Mouse (Mus musculus): ENCODE results near the gene Dpf2. TPM values are rescaled to one million over a fixed set of nuclear protein-coding genes. Genes with fewer than 3 reads are reported as not detected.

Gene Dpf2
- total RNA-seq (2012; rRNA removed) (34.4 and 36.7 TPM in 2 replicates), total RNA-seq (2014; rRNA removed) (21.9 and 25.0 TPM in 2 replicates), polyA plus RNA-seq (2012; ENCODE audit: insufficient read length, low read depth) (106 and 115 TPM in 2 replicates)

DNA sequence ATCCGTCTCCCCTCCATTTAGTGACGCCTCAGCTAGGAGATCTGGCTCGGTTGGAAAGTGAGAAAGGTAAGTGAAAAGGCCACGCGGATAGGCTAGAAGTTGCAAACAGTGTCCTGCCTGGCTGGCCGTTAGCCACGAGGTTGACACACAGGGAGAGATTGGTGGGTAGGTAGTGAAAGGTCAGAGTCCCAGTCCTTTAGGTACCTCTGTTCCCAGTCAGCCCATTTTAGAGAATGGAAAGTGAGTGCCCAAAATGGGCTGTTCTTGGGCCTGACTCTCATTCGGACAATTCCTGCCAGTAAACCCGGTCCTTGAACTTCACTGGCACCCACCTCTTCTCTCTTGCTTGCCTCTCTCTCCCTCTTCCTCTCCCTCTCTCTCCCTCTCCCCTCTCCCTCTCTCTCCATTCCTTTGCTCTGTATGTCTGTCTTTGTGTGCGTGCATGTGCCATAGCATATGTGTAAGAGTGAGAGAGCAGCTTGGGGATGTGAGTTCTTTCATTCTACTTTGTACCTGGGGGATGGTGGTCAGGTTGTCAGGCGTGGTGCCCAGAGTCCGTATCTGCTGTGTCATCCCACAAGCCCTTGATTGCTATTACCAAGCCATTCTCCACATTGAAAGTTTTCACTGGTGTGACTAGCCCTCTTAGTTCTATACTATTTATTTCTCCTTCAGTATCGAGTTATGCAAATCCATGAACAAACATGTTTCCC lies at the start of gene Dpf2:
TSS of gene Dpf2 (minus strand) at position 4 of the 713 bp plus-strand sequence.
- peaks cover 45% of the 10 kb centered on the region for H3K79me2 ChIP-seq (replicated peaks; ENCODE audit: control insufficient read depth, extremely low read depth, insufficient read depth, poor library complexity, severe bottlenecking)
- dilution Hi-C loops (cut with MboI; ENCODE audit: extremely low pct_ligation_motif_present, extremely low pct_unique_long_range_greater_than_20kb, low sequenced_read_pairs) (no loop called here), in situ Hi-C loops (cut with MboI; ENCODE audit: low pct_ligation_motif_present, low pct_unique_long_range_greater_than_20kb, low sequenced_read_pairs) (no loop called here)
- H3K36me3 ChIP-seq (replicated peaks in 1 of 2; ENCODE audit: control insufficient read depth in 1 of 2, insufficient read depth in 1 of 2, low read length in 1 of 2) = peaks cover 13 to 45% of the 10 kb centered on the region in 2 experiments
- peaks cover 11 to 40% of the 10 kb centered on the region in 2 experiments for H3K4me1 ChIP-seq (ENCODE audit: control insufficient read depth in 1 of 2, insufficient read depth in 2 of 2)
- H3K4me3 ChIP-seq (replicated peaks in 1 of 3; ENCODE audit: low read depth in 2 of 3, low read length in 2 of 3, poor library complexity in 1 of 3) = peak within 1 kb of the TSS; percentile 90 to 100 (median 93)
- no peaks in the 10 kb centered on the region for H3K27me3 ChIP-seq (replicated peaks)
- H3K9me3 ChIP-seq (replicated peaks; ENCODE audit: low read length) = no peaks in the 10 kb centered on the region
- H3K27ac ChIP-seq (ENCODE audit: insufficient read depth, low read depth) = peak within 1 kb of the TSS; percentile 47
- TF ChIP-seq MAFK (IDR thresholded peaks at IDR 0.05; ENCODE audit: insufficient replicate concordance, low read length) (peak; percentile 39; the same call in 1 of the 2 replicates), MEF2A (IDR thresholded peaks at IDR 0.05; ENCODE audit: borderline replicate concordance, low read depth, low read length) (no peak), NRF1 (IDR thresholded peaks at IDR 0.05; ENCODE audit: low read depth, low read length) (peak; percentile 38; the same call in 1 of the 2 replicates)
- H3K9ac ChIP-seq (ENCODE audit: insufficient read depth, low read depth) = peak within 1 kb of the TSS; percentile 96
- peak within 1 kb of the TSS; percentile 94 for H3K4me2 ChIP-seq (ENCODE audit: insufficient read depth, low read depth, poor library complexity, severe bottlenecking)
- DNase-seq (ENCODE audit: extremely low read depth) = peak; percentile 29

DNA sequence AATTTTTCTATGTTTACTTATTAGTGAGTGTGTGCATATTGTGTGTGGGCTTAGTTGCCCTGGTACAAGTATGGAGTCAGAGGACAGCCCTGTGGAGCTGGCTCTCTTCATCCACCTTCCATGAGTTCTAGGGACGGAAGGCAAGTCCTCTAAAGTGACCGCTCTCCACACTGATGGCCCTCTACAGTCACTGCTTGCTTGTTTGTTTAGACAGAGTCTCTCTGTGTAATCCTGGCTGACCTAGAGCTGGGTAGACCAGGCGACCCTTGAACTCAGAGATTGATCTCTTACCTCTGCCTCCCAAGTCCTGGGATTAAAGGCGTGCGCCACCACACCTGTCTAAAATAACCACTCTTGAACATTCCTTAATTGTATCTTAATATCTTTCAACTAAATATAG lies 44.6 kb upstream of the Dpf2 start:
- no peak for DNase-seq (ENCODE audit: extremely low read depth)
- Histone ChIP-seq H3K4me2 (ENCODE audit: insufficient read depth, low read depth, poor library complexity, severe bottlenecking) (no peak overlapping the region), H3K27ac (ENCODE audit: insufficient read depth, low read depth) (no peak overlapping the region), H3K4me1 (ENCODE audit: control insufficient read depth in 1 of 2, insufficient read depth in 2 of 2) (peaks cover 0 to 21% of the 10 kb centered on the region in 2 experiments; a peak in 2 of 4 replicates), H3K36me3 (replicated peaks in 1 of 2; ENCODE audit: control insufficient read depth in 1 of 2, insufficient read depth in 1 of 2, low read length in 1 of 2) (peaks cover 64 to 86% of the 10 kb centered on the region in 2 experiments), H3K79me2 (replicated peaks; ENCODE audit: control insufficient read depth, extremely low read depth, insufficient read depth, poor library complexity, severe bottlenecking) (peaks cover 19% of the 10 kb centered on the region), H3K9me3 (replicated peaks; ENCODE audit: low read length) (no peaks in the 10 kb centered on the region), H3K9ac (ENCODE audit: insufficient read depth, low read depth) (no peak overlapping the region), H3K4me3 (replicated peaks in 1 of 3; ENCODE audit: low read depth in 2 of 3, low read length in 2 of 3, poor library complexity in 1 of 3) (no peak overlapping the region), H3K27me3 (replicated peaks) (no peaks in the 10 kb centered on the region)
- dilution Hi-C loops (cut with MboI; ENCODE audit: extremely low pct_ligation_motif_present, extremely low pct_unique_long_range_greater_than_20kb, low sequenced_read_pairs) (no loop called here), in situ Hi-C loops (cut with MboI; ENCODE audit: low pct_ligation_motif_present, low pct_unique_long_range_greater_than_20kb, low sequenced_read_pairs) (no loop called here)
- no peak for TF ChIP-seq SIN3A (IDR thresholded peaks at IDR 0.05; ENCODE audit: low read length)

DNA sequence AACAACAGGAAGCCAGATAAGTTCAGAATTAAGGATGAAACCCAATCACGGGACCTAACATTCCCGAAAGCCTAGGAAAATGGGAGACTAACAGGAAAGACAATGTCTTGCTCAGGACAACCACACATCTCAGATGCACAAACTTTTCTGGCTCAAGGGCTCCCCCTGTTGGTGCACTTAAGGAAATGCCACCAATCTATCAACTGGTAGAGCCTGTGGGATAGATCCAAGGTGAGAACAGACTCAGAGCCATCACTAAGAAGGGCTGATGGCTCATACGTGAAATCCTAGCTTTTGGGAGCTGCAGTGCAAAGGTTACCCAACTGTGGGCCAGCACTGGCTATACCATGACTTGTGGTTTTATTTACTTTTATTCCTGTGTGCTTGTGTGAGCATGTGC lies 43.9 kb upstream of the Dpf2 start:
- no peaks in the 10 kb centered on the region for H3K27me3 ChIP-seq (replicated peaks)
- no peak overlapping the region for H3K4me2 ChIP-seq (ENCODE audit: insufficient read depth, low read depth, poor library complexity, severe bottlenecking)
- H3K79me2 ChIP-seq (replicated peaks; ENCODE audit: control insufficient read depth, extremely low read depth, insufficient read depth, poor library complexity, severe bottlenecking) = peaks cover 13% of the 10 kb centered on the region
- H3K36me3 ChIP-seq (replicated peaks in 1 of 2; ENCODE audit: control insufficient read depth in 1 of 2, insufficient read depth in 1 of 2, low read length in 1 of 2) = peaks cover 71 to 91% of the 10 kb centered on the region in 2 experiments
- H3K9ac ChIP-seq (ENCODE audit: insufficient read depth, low read depth) = no peak overlapping the region
- dilution Hi-C loops (cut with MboI; ENCODE audit: extremely low pct_ligation_motif_present, extremely low pct_unique_long_range_greater_than_20kb, low sequenced_read_pairs) (no loop called here), in situ Hi-C loops (cut with MboI; ENCODE audit: low pct_ligation_motif_present, low pct_unique_long_range_greater_than_20kb, low sequenced_read_pairs) (no loop called here)
- H3K9me3 ChIP-seq (replicated peaks; ENCODE audit: low read length) = no peaks in the 10 kb centered on the region
- H3K4me1 ChIP-seq (ENCODE audit: control insufficient read depth in 1 of 2, insufficient read depth in 2 of 2) = peaks cover 0 to 17% of the 10 kb centered on the region in 2 experiments; a peak in 2 of 4 replicates
- no peak overlapping the region for H3K27ac ChIP-seq (ENCODE audit: insufficient read depth, low read depth)
- no peak overlapping the region for H3K4me3 ChIP-seq (replicated peaks in 1 of 3; ENCODE audit: low read depth in 2 of 3, low read length in 2 of 3, poor library complexity in 1 of 3)
- peak; percentile 82 for DNase-seq (ENCODE audit: extremely low read depth)
- TF ChIP-seq ETS1 (conservative IDR thresholded peaks at IDR 0.05; ENCODE audit: low read depth, low read length) = no peak
- TF ChIP-seq CHD1 (IDR thresholded peaks at IDR 0.05; ENCODE audit: low read depth, low read length) = no peak
- TF ChIP-seq CTCF (conservative IDR thresholded peaks at IDR 0.05 in 1 of 2, IDR thresholded peaks at IDR 0.05 in 1 of 2; ENCODE audit: low read depth in 2 of 2, low read length in 2 of 2) = peak; percentile 85 to 89
- TF ChIP-seq JUND (conservative IDR thresholded peaks at IDR 0.05; ENCODE audit: low read depth, low read length) = no peak
- TF ChIP-seq USF1 (IDR thresholded peaks at IDR 0.05; ENCODE audit: low read depth, low read length) = no peak
- no peak for TF ChIP-seq POLR2AphosphoS2 (IDR thresholded peaks at IDR 0.05; ENCODE audit: low read depth, low read length)
- no peak for TF ChIP-seq E2F4 (IDR thresholded peaks at IDR 0.05; ENCODE audit: insufficient replicate concordance, low read depth, low read length)
- no peak for TF ChIP-seq GABPA (IDR thresholded peaks at IDR 0.05; ENCODE audit: insufficient replicate concordance, low read depth, low read length)
- TF ChIP-seq ZC3H11A (IDR thresholded peaks at IDR 0.05; ENCODE audit: low read depth, low read length) = no peak
- no peak for TF ChIP-seq ZNF384 (IDR thresholded peaks at IDR 0.05; ENCODE audit: low read depth, low read length)
- no peak for TF ChIP-seq MYC (IDR thresholded peaks at IDR 0.05; ENCODE audit: low read depth, low read length)
- TF ChIP-seq PAX5 (IDR thresholded peaks at IDR 0.05; ENCODE audit: low read length) = no peak
- TF ChIP-seq USF2 (conservative IDR thresholded peaks at IDR 0.05; ENCODE audit: low read depth, low read length) = no peak
- no peak for TF ChIP-seq NELFE (IDR thresholded peaks at IDR 0.05; ENCODE audit: low read depth, low read length)
- TF ChIP-seq BHLHE40 (IDR thresholded peaks at IDR 0.05; ENCODE audit: low read depth, low read length) = no peak
- peak; percentile 82 for TF ChIP-seq RAD21 (IDR thresholded peaks at IDR 0.05; ENCODE audit: low read depth, low read length)
- TF ChIP-seq ZKSCAN1 (IDR thresholded peaks at IDR 0.05; ENCODE audit: borderline replicate concordance, low read depth, low read length) = no peak
- TF ChIP-seq JUN (IDR thresholded peaks at IDR 0.05; ENCODE audit: insufficient read depth, low read depth, low read length) = no peak
- TF ChIP-seq NRF1 (IDR thresholded peaks at IDR 0.05; ENCODE audit: low read depth, low read length) = no peak
- no peak for TF ChIP-seq HCFC1 (IDR thresholded peaks at IDR 0.05; ENCODE audit: low read depth, low read length)
- no peak for TF ChIP-seq MAFK (IDR thresholded peaks at IDR 0.05; ENCODE audit: insufficient replicate concordance, low read length)
- TF ChIP-seq POLR2A (IDR thresholded peaks at IDR 0.05; ENCODE audit: low read depth, low read length) = 0 out of 2 replicates have a peak, but pooled peaks have one; percentile 14

Data from CH12.LX (cell line).